Mouse (Mus musculus): ENCODE data around the gene Naip2.
A peak's percentile ranks its signal among the peaks of the same experiment; 100 is the strongest.

The Naip2 gene

DNA sequence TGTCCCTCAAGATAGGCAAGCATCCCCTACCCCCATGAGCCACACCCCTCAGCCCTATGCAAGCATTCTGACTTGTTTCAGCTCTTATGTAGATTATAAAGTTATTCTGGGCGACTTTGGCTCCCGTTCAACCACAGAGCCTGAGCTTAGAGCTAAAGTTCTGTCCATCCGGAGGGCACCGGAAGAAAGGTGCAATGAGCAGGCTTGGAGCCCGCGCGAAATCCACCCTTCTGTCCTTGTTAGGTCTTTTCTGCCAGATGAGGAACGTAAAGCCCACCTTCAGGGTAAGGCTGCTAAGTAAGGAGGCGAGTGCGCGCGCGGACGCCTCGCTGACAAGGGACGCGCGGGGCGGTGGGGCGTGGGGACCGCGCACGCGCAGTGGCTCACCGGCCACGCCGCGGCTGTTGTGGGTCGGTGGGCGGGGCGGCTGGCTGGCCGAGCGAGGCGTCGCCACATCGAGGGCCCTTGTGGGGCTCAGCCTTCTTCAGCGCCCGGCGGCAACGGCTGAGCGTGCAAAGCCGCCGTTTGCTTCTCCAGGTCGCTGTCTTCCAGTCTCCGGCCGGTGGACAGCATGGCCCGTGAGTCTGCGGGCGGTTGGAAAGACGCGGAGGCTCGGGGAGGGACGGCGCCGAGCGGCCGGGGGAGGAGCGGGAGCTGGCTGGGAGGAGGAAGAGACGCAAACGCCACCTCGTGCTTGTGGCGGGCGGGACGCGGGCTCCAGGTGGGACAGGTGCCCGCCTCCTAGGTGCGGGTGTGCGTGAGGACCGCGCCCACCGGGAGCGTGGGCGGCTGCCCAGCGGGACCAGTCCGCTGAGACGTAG, 94.0 kb downstream of the Naip2 start, which contains the start of gene Serf1:
Gene Serf1 (plus strand): TSS at position 361 of the 821 bp plus-strand sequence.
- DNase-seq: peak; percentile 89

DNA sequence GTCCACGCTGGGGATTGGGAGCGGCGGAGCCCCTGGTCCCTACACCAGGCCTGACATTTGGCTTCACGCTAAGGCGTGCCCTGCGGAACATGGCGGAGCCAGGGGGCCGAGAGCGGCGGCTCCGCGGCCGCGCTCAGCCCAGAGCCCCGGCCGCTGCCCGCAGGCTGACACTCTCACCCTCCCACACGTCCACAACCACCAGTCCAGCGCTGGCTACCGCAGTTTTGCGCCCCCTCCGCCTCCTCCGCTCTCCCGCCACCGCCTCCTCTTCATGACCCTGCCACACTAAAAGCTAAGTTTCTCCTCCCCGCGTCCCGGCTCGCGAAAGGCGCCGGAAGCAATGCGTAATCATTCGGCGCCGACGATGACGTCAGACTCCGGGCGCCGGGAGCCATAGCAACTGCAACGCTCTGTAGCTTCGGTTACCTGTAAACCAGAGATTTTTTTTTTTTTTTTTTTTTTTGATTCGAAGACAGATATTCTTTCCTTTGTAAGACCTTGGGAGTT, 98.1 kb downstream of the Naip2 start, which contains the start of gene Bdp1:
Gene Bdp1 (minus strand): TSS at position 323 of the 507 bp plus-strand sequence.
- DNase-seq: peak; percentile 96

DNA sequence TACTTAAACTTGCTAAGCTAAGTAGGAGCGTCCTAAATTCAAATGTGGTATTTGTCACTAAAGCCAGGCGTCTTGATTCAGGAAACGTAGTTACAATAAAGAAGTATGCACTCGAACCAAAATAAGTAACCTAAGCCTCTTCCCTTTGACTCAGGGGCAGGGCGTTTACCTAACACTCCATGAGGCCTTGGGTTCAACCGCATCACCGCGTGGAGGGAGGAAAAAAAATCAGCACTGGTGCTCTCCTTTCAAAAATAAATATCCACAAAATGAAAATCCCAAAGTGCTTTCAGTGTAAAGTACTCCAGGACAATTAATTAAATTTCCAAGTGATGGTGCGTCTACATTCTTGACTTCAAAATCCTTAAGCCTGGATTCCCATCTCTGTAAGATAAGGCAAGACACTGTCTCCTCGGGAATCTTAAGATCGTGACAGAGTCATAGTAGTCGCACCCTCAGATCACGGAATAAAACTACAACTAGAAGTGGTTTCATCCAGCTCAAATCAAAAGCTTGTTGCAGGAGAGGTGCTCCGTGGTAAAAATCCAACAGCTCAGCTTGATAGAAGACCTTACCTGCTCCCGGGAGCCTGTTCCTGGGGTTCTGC, 98.7 kb downstream of the Naip2 start:
- no peak for DNase-seq

DNA sequence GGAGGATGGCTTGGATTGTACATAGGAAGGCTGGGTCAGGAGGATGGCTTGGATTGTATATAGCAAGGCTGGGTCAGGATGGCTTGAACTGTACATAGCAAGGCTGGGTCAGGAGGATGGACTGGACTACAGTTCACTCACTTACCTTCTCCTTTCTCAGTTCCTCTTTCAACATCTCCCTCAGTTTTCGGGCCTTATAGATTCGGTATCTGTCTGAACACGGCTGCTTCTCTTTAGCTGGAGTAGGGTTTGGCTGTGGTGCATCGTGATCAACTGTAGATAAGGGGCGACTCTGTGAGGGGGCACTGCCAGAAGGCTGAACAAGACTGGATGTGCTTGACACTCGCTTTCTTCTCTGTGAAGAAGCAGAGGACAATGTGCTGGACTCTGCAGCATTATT, 103.1 kb downstream of the Naip2 start:
- DNase-seq: no peak
